Mouse (Mus musculus) brain, embryonic 14.5 days (tissue): ENCODE data around the gene Cdk4.

ENCODE experiments used
- CTCF ChIP-seq: fragments of 200-500 bp; IDR thresholded peaks from 2 replicates; pipeline ENCODE4 v1.5.1; 2012; ENCODE audit warnings: inconsistent platforms, mild to moderate bottlenecking, moderate library complexity, borderline replicate concordance; ENCODE audit not compliant: insufficient read depth, insufficient read length; ENCODE audit errors: extremely low read depth
- POLR2A ChIP-seq: fragments of 200-500 bp; IDR thresholded peaks from 2 replicates; pipeline ENCODE4 v1.6.1; 2012; ENCODE audit warnings: mild to moderate bottlenecking, inconsistent platforms, borderline replicate concordance; ENCODE audit not compliant: poor library complexity, insufficient read depth, insufficient read length, severe bottlenecking; ENCODE audit errors: extremely low read depth

GRCm38 (mm10) chr10:127071203-127071602 is 7.9 kb downstream of the Cdk4 start:
- no peak for TF ChIP-seq CTCF
- TF ChIP-seq POLR2A = no peak
